Mouse (Mus musculus): ENCODE data around the gene Afap1l2. TPM values are rescaled to one million over a fixed set of nuclear protein-coding genes. Genes with fewer than 3 reads are reported as not detected.

Gene Afap1l2
- total RNA-seq, 2 experiments from 2014 or later, result 7.9 to 8.4 TPM

DNA sequence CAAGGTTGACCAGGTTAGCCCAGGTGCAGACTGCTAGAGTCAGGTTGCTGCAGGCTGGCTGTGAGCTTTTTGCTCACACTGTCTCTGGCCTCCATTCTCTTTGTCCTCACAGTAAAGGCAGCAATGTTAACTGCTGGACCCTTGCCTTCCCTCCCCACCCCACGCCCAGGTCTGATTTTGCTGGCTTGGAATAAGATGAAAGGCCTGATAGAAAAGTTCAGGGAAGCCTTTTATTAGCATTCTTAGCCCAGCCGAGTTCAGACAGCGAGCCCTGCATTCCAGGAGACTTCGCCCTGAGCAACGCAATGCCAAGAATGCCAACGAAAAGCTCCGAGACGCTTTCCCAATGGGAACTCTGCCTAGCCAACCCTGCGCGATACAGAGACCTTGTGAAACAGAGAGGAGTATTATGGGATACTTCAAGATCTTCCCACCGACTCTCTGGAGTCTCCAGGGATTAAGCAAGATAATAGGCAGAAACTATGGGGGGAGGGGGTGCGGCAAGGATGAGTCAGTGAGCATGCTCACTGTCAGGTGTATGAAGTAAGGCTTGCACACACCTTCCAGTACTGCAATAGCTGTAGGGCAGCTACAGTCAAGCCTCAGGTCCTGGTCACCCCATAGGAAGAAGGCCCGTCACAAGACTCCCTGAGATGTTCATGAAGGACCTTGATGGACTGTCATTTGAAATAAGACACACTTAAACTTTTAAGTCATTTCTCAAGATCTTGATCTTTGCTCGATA, 17.5 kb downstream of the Afap1l2 start:
- DNase-seq (ENCODE audit: extremely low spot score in 1 of 2, low spot score in 2 of 2), result peak in 1 of 2 experiments; percentile 20

DNA sequence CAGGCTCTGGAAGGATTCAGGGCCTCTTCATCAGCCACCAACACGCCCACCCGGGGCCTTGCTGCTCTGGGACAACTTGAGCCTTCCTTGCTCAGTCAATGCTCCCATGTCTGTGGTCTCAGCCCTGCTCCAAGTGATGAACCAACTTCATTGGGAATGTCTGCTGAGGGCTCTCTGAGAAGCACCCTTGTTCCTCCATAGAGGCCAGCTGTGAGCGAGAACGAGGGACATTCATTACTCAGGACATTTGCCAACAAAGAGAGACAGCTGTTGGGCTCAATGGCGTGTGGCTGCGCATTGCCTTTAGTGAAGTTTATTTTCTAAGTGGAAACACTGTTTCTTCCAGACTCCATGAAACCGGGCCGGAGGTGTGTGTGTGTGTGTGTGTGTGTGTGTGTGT, 18.9 kb downstream of the Afap1l2 start:
- intact Hi-C loops (cut with DNase I), result no loop called here
- no peak for TF ChIP-seq CTCF (IDR thresholded peaks at IDR 0.05)
- H3K4me3 ChIP-seq, result no peak overlapping the region
- no peak for DNase-seq (ENCODE audit: extremely low spot score in 1 of 2, low spot score in 2 of 2)
- no peak overlapping the region for H3K27ac ChIP-seq

More for the DNA sequence above, 17.5 kb downstream of the Afap1l2 start:
- Histone ChIP-seq H3K27ac (no peak overlapping the region), H3K4me3 (no peak overlapping the region)
- intact Hi-C loops (cut with DNase I), result no loop called here
- TF ChIP-seq CTCF (IDR thresholded peaks at IDR 0.05), result no peak

DNA sequence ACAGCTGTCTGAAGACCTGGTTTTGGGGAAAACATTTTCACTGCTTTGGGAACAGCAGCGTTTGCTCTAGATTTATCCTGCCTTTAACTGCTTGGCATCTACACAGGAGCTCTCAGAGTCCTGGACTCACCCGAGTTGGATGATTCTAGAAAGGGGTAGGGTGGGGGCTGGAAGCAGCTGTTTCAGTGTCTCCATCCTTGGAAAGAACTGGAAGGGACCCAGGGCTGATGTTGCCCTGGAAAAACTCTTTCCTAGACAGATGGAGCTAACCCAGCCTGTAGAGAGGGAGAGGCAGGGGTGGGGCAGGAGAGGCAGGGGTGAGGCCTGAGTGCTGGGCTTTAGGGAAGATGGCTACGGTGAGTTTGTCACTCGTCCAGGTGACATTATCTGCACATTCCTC, 23.8 kb downstream of the Afap1l2 start:
- no peak for TF ChIP-seq CTCF (IDR thresholded peaks at IDR 0.05)
- Histone ChIP-seq H3K4me3 (no peak overlapping the region), H3K27ac (no peak overlapping the region)
- intact Hi-C loops (cut with DNase I), result no loop called here
- no peak for DNase-seq (ENCODE audit: extremely low spot score in 1 of 2, low spot score in 2 of 2)

DNA sequence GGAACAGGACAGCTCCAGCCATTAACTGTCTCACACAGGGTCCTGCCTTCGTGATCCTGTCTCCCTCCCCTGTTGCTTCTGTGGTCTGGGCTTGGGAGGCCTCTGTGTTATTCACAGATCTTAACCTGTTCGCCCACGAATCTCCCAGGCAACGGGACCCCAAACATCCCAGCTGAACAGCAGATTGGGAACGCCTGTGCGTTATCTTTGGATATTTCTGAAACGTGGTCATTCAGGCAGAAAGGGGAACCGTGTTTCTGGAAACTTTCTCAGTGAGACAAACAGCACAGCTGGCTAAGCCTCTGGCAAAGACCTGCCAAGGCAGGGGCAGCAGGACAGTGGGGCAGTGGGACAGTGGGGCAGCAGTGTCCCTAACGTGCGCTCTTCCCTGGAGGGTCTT, 24.3 kb downstream of the Afap1l2 start:
- no peak for DNase-seq (ENCODE audit: extremely low spot score in 1 of 2, low spot score in 2 of 2)
- no peak overlapping the region for H3K27ac ChIP-seq
- intact Hi-C loops (cut with DNase I), result no loop called here
- H3K4me3 ChIP-seq, result no peak overlapping the region
- no peak for TF ChIP-seq CTCF (IDR thresholded peaks at IDR 0.05)

DNA sequence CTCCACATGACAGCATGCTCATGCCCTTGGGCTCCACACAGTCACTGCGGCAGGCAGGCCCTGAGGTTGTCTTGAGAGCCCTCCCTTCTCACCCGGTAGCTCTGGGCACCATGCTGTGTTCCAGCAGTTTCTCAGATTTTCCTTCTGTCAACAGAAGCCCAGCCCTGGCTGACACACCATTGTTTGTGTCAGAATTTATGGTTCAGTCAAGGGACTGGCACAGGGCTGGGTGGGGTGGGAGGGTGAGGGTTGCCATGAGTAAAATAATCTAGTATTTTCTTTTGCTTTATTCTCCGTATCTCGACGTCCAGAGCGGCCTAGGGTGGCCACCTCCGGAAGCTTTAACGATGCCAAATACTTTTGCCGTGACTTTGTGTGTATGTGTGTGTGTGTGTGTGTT, 26.3 kb downstream of the Afap1l2 start:
- intact Hi-C loops (cut with DNase I), result no loop called here
- H3K27ac ChIP-seq, result no peak overlapping the region
- H3K4me3 ChIP-seq, result no peak overlapping the region
- no peak for TF ChIP-seq CTCF (IDR thresholded peaks at IDR 0.05)
- DNase-seq (ENCODE audit: extremely low spot score in 1 of 2, low spot score in 2 of 2), result no peak

DNA sequence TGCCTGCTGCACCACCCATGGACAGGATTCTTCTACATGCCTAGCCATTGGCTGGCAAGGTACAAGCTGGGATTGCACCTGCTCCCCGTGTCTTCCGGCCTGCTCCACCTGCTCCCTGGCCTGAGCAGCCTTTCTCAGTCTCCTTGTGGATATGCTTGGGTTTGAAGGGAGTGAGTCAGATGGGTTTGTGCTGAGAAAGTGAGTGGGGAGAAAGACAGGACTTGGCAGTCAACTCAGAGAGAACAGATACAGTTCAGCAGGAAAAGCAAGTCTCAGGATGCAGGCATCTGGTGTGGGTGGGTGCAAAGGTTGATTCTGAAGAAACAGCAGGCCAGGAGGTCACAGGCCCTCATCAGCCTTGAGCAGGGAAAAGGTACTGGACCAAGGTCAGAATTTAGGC, 27.2 kb downstream of the Afap1l2 start:
- no peak; the same call in 1 of the 2 replicates for TF ChIP-seq CTCF (IDR thresholded peaks at IDR 0.05)
- intact Hi-C loops (cut with DNase I), result no loop called here
- Histone ChIP-seq H3K27ac (no peak overlapping the region), H3K4me3 (no peak overlapping the region)
- peak in 1 of 2 experiments; percentile 32 for DNase-seq (ENCODE audit: extremely low spot score in 1 of 2, low spot score in 2 of 2)

DNA sequence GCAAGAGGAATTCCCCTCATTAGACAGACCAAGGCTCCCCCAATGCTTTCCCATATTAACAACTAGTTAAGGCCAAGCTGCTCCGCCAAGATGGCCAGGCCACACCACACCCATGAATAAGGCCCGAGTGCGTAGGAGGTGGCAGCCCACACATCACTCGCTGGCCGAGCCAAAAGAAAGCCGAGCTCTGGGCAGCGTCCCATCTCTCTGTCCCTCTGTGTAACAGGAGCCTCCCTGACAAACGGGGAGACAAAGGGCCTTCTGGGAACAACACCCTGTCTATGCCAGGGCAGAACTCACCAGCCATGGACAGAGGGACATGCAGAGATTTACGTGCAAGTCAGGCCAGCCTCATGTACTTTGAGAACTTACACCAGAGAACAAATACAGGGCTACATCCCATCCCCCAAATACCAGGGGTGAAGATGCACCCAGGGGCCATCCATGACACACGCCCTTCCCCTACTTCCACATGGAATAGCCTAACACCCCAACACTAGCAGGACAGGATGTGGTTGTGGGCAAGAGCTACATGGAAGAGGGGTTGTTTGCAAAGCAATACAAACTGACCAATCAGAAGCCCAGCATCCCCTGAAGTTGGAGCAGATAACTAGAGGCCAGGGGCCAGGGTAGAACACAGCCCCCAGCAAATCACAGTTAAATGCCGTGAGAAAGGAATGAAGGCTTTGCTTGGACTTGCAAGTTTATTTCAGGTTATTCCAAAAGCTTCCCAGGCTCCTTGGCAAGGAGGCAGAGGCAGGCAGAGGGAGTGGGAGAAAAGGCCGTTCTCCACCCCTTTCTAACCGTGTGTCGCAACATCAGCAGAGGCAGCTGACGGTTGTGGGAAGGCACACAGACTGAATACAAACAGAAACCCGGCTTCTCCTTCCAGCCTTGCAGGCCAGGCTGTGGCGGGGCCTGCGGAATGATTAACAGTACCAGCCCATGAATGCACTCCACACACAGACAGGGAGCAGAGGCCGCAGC, 30.8 kb downstream of the Afap1l2 start:
- TF ChIP-seq CTCF (IDR thresholded peaks at IDR 0.05), result no peak
- intact Hi-C loops (cut with DNase I), result no loop called here
- DNase-seq (ENCODE audit: extremely low spot score in 1 of 2, low spot score in 2 of 2), result peak in 1 of 2 experiments; percentile 27
- H3K27ac ChIP-seq, result peak overlapping the region; percentile 67
- H3K4me3 ChIP-seq, result no peak overlapping the region

DNA sequence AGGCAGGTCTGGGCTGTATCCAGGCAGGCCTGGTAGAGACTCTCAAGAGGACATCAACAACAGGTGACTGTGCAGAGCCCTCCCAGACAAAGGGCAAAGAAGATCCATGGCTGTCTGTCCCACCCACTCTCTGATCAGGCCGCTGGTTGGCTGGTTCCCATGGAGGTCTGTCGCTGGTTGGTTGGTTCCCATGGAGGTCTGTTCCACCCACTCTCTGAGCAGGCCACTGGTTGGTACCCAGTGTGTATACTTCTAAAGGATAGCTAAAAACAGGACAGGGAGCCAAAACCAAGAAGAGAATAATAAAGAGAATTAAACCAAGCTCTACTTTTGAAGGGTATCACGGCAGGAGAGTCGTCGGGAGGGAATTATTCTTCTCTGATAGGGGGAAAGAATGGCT, 31.5 kb downstream of the Afap1l2 start:
- H3K27ac ChIP-seq, result no peak overlapping the region
- intact Hi-C loops (cut with DNase I), result no loop called here
- DNase-seq (ENCODE audit: extremely low spot score in 1 of 2, low spot score in 2 of 2), result no peak
- TF ChIP-seq CTCF (IDR thresholded peaks at IDR 0.05), result no peak
- H3K4me3 ChIP-seq, result no peak overlapping the region

DNA sequence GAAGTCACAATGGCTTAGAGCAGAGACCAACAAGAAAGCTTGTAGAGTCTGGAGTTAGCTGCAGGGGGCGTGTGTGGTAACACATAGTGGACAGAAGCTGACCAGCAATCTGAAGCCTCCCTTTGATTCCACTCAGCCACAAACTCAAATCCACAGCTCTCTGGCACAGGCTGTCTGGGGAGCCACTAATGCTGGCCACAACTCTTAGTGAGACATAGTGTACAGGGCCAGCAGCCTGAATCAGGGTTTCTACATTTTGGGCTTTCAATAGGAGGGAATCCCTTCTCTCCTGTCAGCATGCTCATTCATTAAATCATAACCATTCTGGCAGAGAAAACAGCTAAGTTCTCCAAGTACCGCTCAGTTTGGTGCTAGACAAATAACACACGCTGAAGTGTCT, 32.5 kb downstream of the Afap1l2 start:
- TF ChIP-seq CTCF (IDR thresholded peaks at IDR 0.05), result peak; percentile 7
- DNase-seq (ENCODE audit: extremely low spot score in 1 of 2, low spot score in 2 of 2), result no peak
- intact Hi-C loops (cut with DNase I), result no loop called here
- Histone ChIP-seq H3K4me3 (no peak overlapping the region), H3K27ac (no peak overlapping the region)

DNA sequence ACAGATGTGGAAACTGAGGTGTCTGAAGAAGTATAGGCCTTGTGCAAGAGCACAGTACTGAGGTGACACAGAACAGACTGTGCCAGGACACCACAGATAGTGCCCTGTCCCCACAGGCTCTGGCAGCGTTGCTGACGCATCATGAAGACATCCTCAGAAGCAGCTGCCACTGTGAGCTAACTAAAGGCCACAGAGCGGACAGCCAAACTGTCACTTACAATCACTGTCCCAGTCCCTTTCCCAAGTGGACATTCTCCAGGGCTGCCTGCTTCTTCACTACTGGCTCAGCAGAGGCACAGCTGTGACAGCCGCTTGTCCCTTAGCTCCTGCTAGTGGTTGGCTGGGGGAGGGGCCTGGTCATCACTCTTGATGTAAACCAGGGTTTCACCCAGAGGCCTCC, 33.9 kb downstream of the Afap1l2 start:
- intact Hi-C loops (cut with DNase I), result loop anchor here (5.0 kb wide), 2 partner anchors 33 to 42 kb away; partner anchors contain the start of gene Afap1l2
- Histone ChIP-seq H3K27ac (no peak overlapping the region), H3K4me3 (no peak overlapping the region)
- DNase-seq (ENCODE audit: extremely low spot score in 1 of 2, low spot score in 2 of 2), result no peak
- no peak for TF ChIP-seq CTCF (IDR thresholded peaks at IDR 0.05)

DNA sequence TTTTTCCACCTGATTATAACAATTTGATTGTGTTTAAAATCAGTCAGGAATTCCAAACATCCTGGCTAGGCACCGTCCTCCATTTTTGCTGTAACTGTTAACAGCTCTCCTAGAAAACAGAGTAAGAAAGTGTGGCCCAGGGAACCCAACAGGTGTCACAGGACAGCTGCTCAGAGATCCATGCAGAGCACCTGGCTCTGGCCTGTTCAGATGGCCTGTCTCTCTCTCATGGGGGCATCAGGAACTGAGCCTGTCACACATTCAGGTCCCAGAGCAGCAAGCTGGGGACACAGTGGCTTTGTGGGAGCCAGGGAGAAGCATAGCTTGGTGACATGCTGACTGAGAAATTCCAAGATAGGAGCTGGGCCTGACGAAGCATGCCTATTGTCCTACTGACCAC, 35.3 kb downstream of the Afap1l2 start:
- Histone ChIP-seq H3K4me3 (no peak overlapping the region), H3K27ac (no peak overlapping the region)
- TF ChIP-seq CTCF (IDR thresholded peaks at IDR 0.05), result no peak
- no peak for DNase-seq (ENCODE audit: extremely low spot score in 1 of 2, low spot score in 2 of 2)
- intact Hi-C loops (cut with DNase I), result loop anchor here (5.0 kb wide), 2 partner anchors 35 to 40 kb away; partner anchors contain the start of gene Afap1l2

DNA sequence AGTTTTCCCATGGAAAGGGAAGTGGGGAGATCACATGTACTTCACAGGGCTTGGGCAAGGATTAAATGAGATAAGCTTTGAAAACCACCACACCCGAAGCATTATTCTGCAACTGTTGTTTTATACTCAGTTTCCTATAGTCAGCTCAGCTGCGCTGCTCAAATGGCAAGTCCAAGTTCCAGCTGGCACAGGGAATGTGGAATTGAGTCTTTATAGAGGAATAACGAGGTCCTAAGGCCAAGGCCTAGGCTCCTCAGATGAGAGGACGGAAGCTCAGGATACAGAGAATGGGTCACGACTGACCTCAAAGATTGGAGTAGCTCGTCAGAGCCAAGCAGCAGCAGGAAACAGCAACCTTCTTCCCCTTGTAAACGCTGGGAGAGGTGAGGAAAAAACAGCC, 36.7 kb downstream of the Afap1l2 start:
- intact Hi-C loops (cut with DNase I), result loop anchor here (5.0 kb wide), 2 partner anchors 36 to 39 kb away; partner anchors contain the start of gene Afap1l2
- no peak for TF ChIP-seq CTCF (IDR thresholded peaks at IDR 0.05)
- Histone ChIP-seq H3K4me3 (no peak overlapping the region), H3K27ac (no peak overlapping the region)
- DNase-seq (ENCODE audit: extremely low spot score in 1 of 2, low spot score in 2 of 2), result no peak
